Comparison of ENCODE assay signal across 8 mouse cellular contexts in genomic region chr15:64448581-64449140, GRCm38 (mm10).
DNase-seq lines count a peak whose midpoint lies in the region; ATAC-seq and TF ChIP-seq lines count a peak whose summit lies in the region.

No protein-coding gene starts in this region.

- no peak for TF ChIP-seq EP300 in stomach, postnatal 0 days (optimal IDR thresholded peaks at IDR 0.05)

- H3K4me1 ChIP-seq in stomach, postnatal 0 days (replicated peaks; ENCODE audit: control insufficient read depth, insufficient read depth) = no peaks in the 10 kb centered on the region

- H3K4me3 ChIP-seq in stomach, postnatal 0 days (ENCODE audit: low read depth, low read length) = no peak overlapping the region

- no peaks in the 10 kb centered on the region for H3K9me3 ChIP-seq in stomach, postnatal 0 days (ENCODE audit: control insufficient read depth, low read length)

- no peak overlapping the region for H3K4me2 ChIP-seq in stomach, postnatal 0 days (replicated peaks; ENCODE audit: low read depth)

- TF ChIP-seq CTCF in stomach, postnatal 0 days (IDR thresholded peaks at IDR 0.05; ENCODE audit: low read depth) = no peak

- DNase-seq in gastrocnemius, adult 18-20 months (ENCODE audit: low spot score) = peak; percentile 27
- no peak for DNase-seq in gastrocnemius, adult 8-10 months (ENCODE audit: low spot score in 2 of 2)
- DNase-seq in testis, postnatal 14 days (ENCODE audit: low spot score) = peak; percentile 7
- DNase-seq in testis, postnatal 10 days (ENCODE audit: low spot score) = no peak
- peak; percentile 25 to 68 for DNase-seq in layer of hippocampus, postnatal 14 days (ENCODE audit: low spot score in 2 of 2)
- peak; percentile 83 for DNase-seq in telencephalon, adult 2 months (ENCODE audit: low read depth, low spot score)
- no peak for DNase-seq in stomach, postnatal 0 days (ENCODE audit: low spot score)
- no peak for DNase-seq in embryo, embryonic 9.5 days (ENCODE audit: extremely low spot score)

- H3K36me3 ChIP-seq in stomach, postnatal 0 days (ENCODE audit: control insufficient read depth, insufficient read depth, low read length) = no peaks in the 10 kb centered on the region

- WGBS in stomach, postnatal 0 days = 76% methylated on average over 7 of the region's 7 CpGs

- H3K27ac ChIP-seq in stomach, postnatal 0 days (replicated peaks) = no peak overlapping the region

- no peak overlapping the region for H3K9ac ChIP-seq in stomach, postnatal 0 days (ENCODE audit: low read length)

- H3K27me3 ChIP-seq in stomach, postnatal 0 days (ENCODE audit: control insufficient read depth, insufficient read depth, low read length) = no peaks in the 10 kb centered on the region

- no peak for ATAC-seq in stomach, postnatal 0 days (ENCODE audit: low FRiP score, low TSS enrichment)

Comparison
In these comparisons a context has a peak if more than half of its experiments do, and no peak if none do; other contexts are left out.
1. DNase-seq: peak in gastrocnemius, adult 18-20 months (single experiment), testis, postnatal 14 days (single experiment), layer of hippocampus, postnatal 14 days (2 of 2) and telencephalon, adult 2 months (single experiment); none in gastrocnemius, adult 8-10 months (0 of 2), testis, postnatal 10 days (single experiment), stomach, postnatal 0 days (single experiment) and embryo, embryonic 9.5 days (single experiment).